In genomic region chr4:140703636-140704035, GRCm38 (mm10) we compare ENCODE assay signal across 10 mouse cellular contexts. TPM values are rescaled to one million over a fixed set of nuclear protein-coding genes. Genes with fewer than 3 reads are reported as not detected.
A peak's percentile ranks its signal among the peaks of the same experiment; 100 is the strongest.
DNase-seq lines count a peak whose midpoint lies in the region; ATAC-seq and TF ChIP-seq lines count a peak whose summit lies in the region.
"Had no signal": no experiment of that assay in that cellular context is flagged by ENCODE, and none has a peak within 500 bp of the region (broad histone marks: within the 10 kb centered on the region; RNA-seq: fewer than 3 reads in every experiment).

No protein-coding gene starts in this region.

- peak overlapping the region; percentile 94 for H3K9ac ChIP-seq in heart, embryonic 12.5 days
- H3K9ac ChIP-seq in ES-E14 (ENCODE audit: insufficient read depth, low read depth, low read length, poor library complexity, severe bottlenecking): peak overlapping the region; percentile 95; the same call in 1 of the 2 replicates
- H3K9ac ChIP-seq in forebrain, embryonic 16.5 days (replicated peaks; ENCODE audit: low read depth, low read length): peak overlapping the region; percentile 90
- peak overlapping the region; percentile 90 for H3K9ac ChIP-seq in liver, postnatal 0 days (replicated peaks)

- intact Hi-C loops in gastrocnemius, postnatal 36 days (cut with DNase I): no loop called here

- peak overlapping the region; percentile 53 for H3K27ac ChIP-seq in heart, embryonic 12.5 days (ENCODE audit: poor library complexity, severe bottlenecking)
- peak overlapping the region; percentile 92; the same call in 1 of the 2 replicates for H3K27ac ChIP-seq in ES-E14 (ENCODE audit: insufficient read depth, low read depth, low read length, poor library complexity, severe bottlenecking)
- no peak overlapping the region; the same call in 1 of the 2 replicates for H3K27ac ChIP-seq in forebrain, embryonic 16.5 days (ENCODE audit: low read length)
- peak overlapping the region; percentile 94; the same call in 1 of the 2 replicates for H3K27ac ChIP-seq in liver, postnatal 0 days (ENCODE audit: low read depth)

- peaks cover 7% of the 10 kb centered on the region for H3K27me3 ChIP-seq in heart, embryonic 12.5 days (replicated peaks)
- H3K27me3 ChIP-seq in forebrain, embryonic 16.5 days (replicated peaks; ENCODE audit: control insufficient read depth, insufficient read depth, low read length): peaks cover 14% of the 10 kb centered on the region
- no peaks in the 10 kb centered on the region for H3K27me3 ChIP-seq in liver, postnatal 0 days (ENCODE audit: insufficient read depth, low read length)

- H3K9me3 ChIP-seq in heart, embryonic 12.5 days (replicated peaks): no peaks in the 10 kb centered on the region
- H3K9me3 ChIP-seq in ES-E14 (ENCODE audit: control insufficient read depth, insufficient read depth, low read depth, low read length): no peaks in the 10 kb centered on the region
- no peaks in the 10 kb centered on the region for H3K9me3 ChIP-seq in forebrain, embryonic 16.5 days (ENCODE audit: control insufficient read depth, low read length)
- no peaks in the 10 kb centered on the region for H3K9me3 ChIP-seq in liver, postnatal 0 days (ENCODE audit: low read length)

- no peak for DNase-seq in heart, adult 9 months (ENCODE audit: low spot score in 2 of 2)
- DNase-seq in ES-E14 (ENCODE audit: low read depth, low spot score) (no peak), adipocyte (ENCODE audit: low spot score) (no peak)
- DNase-seq in liver, postnatal 0 days: no peak
- DNase-seq in urinary bladder, postnatal 25 days (ENCODE audit: low spot score): no peak
- DNase-seq in gastrocnemius, postnatal 36 days: no peak

- ATAC-seq in heart, embryonic 12.5 days (ENCODE audit: insufficient number of reproducible peaks, low FRiP score): no peak
- no peak for ATAC-seq in forebrain, embryonic 16.5 days
- no peak for ATAC-seq in liver, postnatal 0 days
- ATAC-seq: CD4-positive, CD25-positive, alpha-beta regulatory T cell, adult 4 months had no signal

- TF ChIP-seq EP300 in liver, postnatal 0 days (IDR thresholded peaks at IDR 0.05; ENCODE audit: low read depth): no peak

- no peak for TF ChIP-seq CTCF in liver, postnatal 0 days (IDR thresholded peaks at IDR 0.05; ENCODE audit: low read depth)

- in situ Hi-C loops in ES-E14 (cut with MboI; ENCODE audit: low sequenced_read_pairs in 2 of 2, unreplicated experiment in 2 of 2): no loop called here

- peaks cover 28% of the 10 kb centered on the region for H3K36me3 ChIP-seq in heart, embryonic 12.5 days
- H3K36me3 ChIP-seq in ES-E14 (ENCODE audit: control insufficient read depth, insufficient read depth, low read length, poor library complexity, severe bottlenecking): peaks cover 51% of the 10 kb centered on the region
- peaks cover 2% of the 10 kb centered on the region; the same call in 1 of the 2 replicates for H3K36me3 ChIP-seq in forebrain, embryonic 16.5 days (ENCODE audit: control insufficient read depth, insufficient read depth)
- peaks cover 29% of the 10 kb centered on the region for H3K36me3 ChIP-seq in liver, postnatal 0 days (replicated peaks; ENCODE audit: insufficient read depth, low read length)

- H3K4me3 ChIP-seq in heart, embryonic 12.5 days: peak overlapping the region; percentile 80
- peak overlapping the region; percentile 83 to 99 for H3K4me3 ChIP-seq in ES-E14 (ENCODE audit: insufficient read depth in 1 of 2, low read depth in 1 of 2, low read length in 2 of 2, poor library complexity in 1 of 2, severe bottlenecking in 1 of 2)
- H3K4me3 ChIP-seq in forebrain, embryonic 16.5 days (replicated peaks; ENCODE audit: low read length): peak overlapping the region; percentile 87
- H3K4me3 ChIP-seq in liver, postnatal 0 days (ENCODE audit: low read depth, low read length): peak overlapping the region; percentile 69

- H3K4me1 ChIP-seq in heart, embryonic 12.5 days (replicated peaks): peaks cover 62% of the 10 kb centered on the region
- H3K4me1 ChIP-seq in ES-E14 (ENCODE audit: control insufficient read depth in 2 of 2, insufficient read depth in 2 of 2, low read length in 2 of 2, poor library complexity in 1 of 2): peaks cover 0 to 27% of the 10 kb centered on the region in 2 experiments; a peak in 2 of 4 replicates
- peaks cover 46% of the 10 kb centered on the region for H3K4me1 ChIP-seq in forebrain, embryonic 16.5 days (replicated peaks; ENCODE audit: control insufficient read depth, insufficient read depth, low read length)
- H3K4me1 ChIP-seq in liver, postnatal 0 days (ENCODE audit: insufficient read depth): peaks cover 38% of the 10 kb centered on the region

- H3K4me2 ChIP-seq in heart, embryonic 12.5 days: peak overlapping the region; percentile 82
- H3K4me2 ChIP-seq in forebrain, embryonic 16.5 days (ENCODE audit: low read length): peak overlapping the region; percentile 81
- H3K4me2 ChIP-seq in liver, postnatal 0 days (ENCODE audit: low read depth, low read length): peak overlapping the region; percentile 91

- 29% methylated on average over 8 of the region's 8 CpGs for WGBS in heart, embryonic 12.5 days
- 2% methylated on average over 8 of the region's 8 CpGs for WGBS in forebrain, embryonic 16.5 days
- WGBS in liver, postnatal 0 days (ENCODE audit: insufficient replicate concordance): 26% methylated on average over 8 of the region's 8 CpGs

TF ChIP-seq in ES-E14, 5 proteins besides CTCF, POLR2A, EP300 and RAD21:
- no peak for TF ChIP-seq HCFC1 (IDR thresholded peaks at IDR 0.05; ENCODE audit: borderline replicate concordance, insufficient read depth, low read length)
- no peak for TF ChIP-seq ZNF384 (IDR thresholded peaks at IDR 0.05; ENCODE audit: low read depth, low read length)
- no peak for TF ChIP-seq MAFK (IDR thresholded peaks at IDR 0.05; ENCODE audit: insufficient read depth, low read depth, low read length)
- no peak for TF ChIP-seq ZC3H11A (IDR thresholded peaks at IDR 0.05; ENCODE audit: borderline replicate concordance, low read depth, low read length)
- no peak for TF ChIP-seq CHD2 (IDR thresholded peaks at IDR 0.05; ENCODE audit: low read depth, low read length)

RNA-seq across cellular contexts. Expression of gene Rcc2, which starts 3.3 kb away (rescaled TPM):
- polyA plus RNA-seq in heart, embryonic 12.5 days (2016; fragmentation: Nextera tagmentation; extraction: Ambion mirVana): 38.5 and 40.6 TPM in 2 replicates
- total RNA-seq in ES-E14 (2012; rRNA removed): 250 and 322 TPM in 2 replicates
- polyA plus RNA-seq in forebrain, embryonic 16.5 days (2015; fragmentation: Nextera tagmentation; extraction: Ambion mirVana): 19.1 and 20.1 TPM in 2 replicates
- 15.1 TPM in 2 replicates for polyA plus RNA-seq in liver, postnatal 0 days (2015; fragmentation: Nextera tagmentation; extraction: Ambion mirVana)
- total RNA-seq in gastrocnemius, postnatal 36 days (2021): 1 to 10 TPM; 8.1 to 9.5 TPM

RNA-seq across cellular contexts. Expression of gene Arhgef10l, which starts 37.8 kb away (rescaled TPM):
- polyA plus RNA-seq in heart, embryonic 12.5 days (2016; fragmentation: Nextera tagmentation; extraction: Ambion mirVana): 20.1 and 21.0 TPM in 2 replicates
- 14.8 and 20.0 TPM in 2 replicates for total RNA-seq in ES-E14 (2012; rRNA removed)
- 20.5 and 23.0 TPM in 2 replicates for polyA plus RNA-seq in forebrain, embryonic 16.5 days (2015; fragmentation: Nextera tagmentation; extraction: Ambion mirVana)
- polyA plus RNA-seq in liver, postnatal 0 days (2015; fragmentation: Nextera tagmentation; extraction: Ambion mirVana): 6.3 and 7.6 TPM in 2 replicates
- 10 to 100 TPM; 39.0 to 49.9 TPM for total RNA-seq in gastrocnemius, postnatal 36 days (2021)

RNA-seq across cellular contexts. Expression of gene Padi6, which starts 38.8 kb away (rescaled TPM):
- polyA plus RNA-seq in heart, embryonic 12.5 days (2016; fragmentation: Nextera tagmentation; extraction: Ambion mirVana): not detected in 2 replicates
- 0.09 and 0.21 TPM in 2 replicates for total RNA-seq in ES-E14 (2012; rRNA removed)
- polyA plus RNA-seq in forebrain, embryonic 16.5 days (2015; fragmentation: Nextera tagmentation; extraction: Ambion mirVana): 0.10 TPM in 1 of 2 replicates, not detected in the other
- polyA plus RNA-seq in liver, postnatal 0 days (2015; fragmentation: Nextera tagmentation; extraction: Ambion mirVana): not detected in 2 replicates
- not detected for total RNA-seq in gastrocnemius, postnatal 36 days (2021)
- polyA plus RNA-seq: CD4-positive, CD25-positive, alpha-beta regulatory T cell, adult 4 months; macrophage had no signal
